Mouse (Mus musculus) layer of hippocampus, postnatal 10 days (tissue): ENCODE results near the gene Lrp8. TPM values are rescaled to one million over a fixed set of nuclear protein-coding genes. Genes with fewer than 3 reads are reported as not detected.

Experiments used
- DNase-seq, 2 experiments: peaks; one replicate each; pipeline ENCODE4 v3.0.0; 2021; ENCODE audit warnings: low spot score in 2 of 2
- total RNA-seq, 2 experiments: library from RNA; stranded (reverse); gene quantifications; 2 replicates each; pipeline ENCODE4 v1.2.3; 2021

Lrp8 gene
- total RNA-seq, 2 experiments from 2014 or later, result 171 TPM

GRCm38 (mm10) chr4:107807796-107808195 lies 5.7 kb downstream of the Lrp8 start:
- DNase-seq, result no peak

GRCm38 (mm10) chr4:107808655-107809054 lies 6.6 kb downstream of the Lrp8 start:
- DNase-seq, result no peak

GRCm38 (mm10) chr4:107811006-107811405 lies 8.9 kb downstream of the Lrp8 start:
- DNase-seq, result no peak

- DNase-seq, result no peak
These were observed 9.8 kb downstream of the Lrp8 start for GRCm38 (mm10) chr4:107811716-107812330.

GRCm38 (mm10) chr4:107812336-107812735 lies 10.3 kb downstream of the Lrp8 start:
- DNase-seq, result no peak

- DNase-seq, result no peak
These were observed 14.4 kb downstream of the Lrp8 start for GRCm38 (mm10) chr4:107816459-107816858.

GRCm38 (mm10) chr4:107817463-107817862 lies 15.4 kb downstream of the Lrp8 start:
- peak; percentile 64 to 69 for DNase-seq

GRCm38 (mm10) chr4:107819990-107820719 lies 18.1 kb downstream of the Lrp8 start:
- no peak for DNase-seq

GRCm38 (mm10) chr4:107820856-107821619 lies 19.0 kb downstream of the Lrp8 start:
- no peak for DNase-seq

GRCm38 (mm10) chr4:107822936-107823411 lies 20.9 kb downstream of the Lrp8 start:
- DNase-seq, result no peak

- no peak for DNase-seq
These were observed 21.4 kb downstream of the Lrp8 start for GRCm38 (mm10) chr4:107823511-107823910.

GRCm38 (mm10) chr4:107828727-107829218 lies 26.7 kb downstream of the Lrp8 start:
- DNase-seq, result peak; percentile 72 to 78

GRCm38 (mm10) chr4:107829675-107830074 lies 27.6 kb downstream of the Lrp8 start:
- DNase-seq, result no peak

GRCm38 (mm10) chr4:107830189-107830588 lies 28.1 kb downstream of the Lrp8 start:
- no peak for DNase-seq

- DNase-seq, result no peak
These were observed 28.8 kb downstream of the Lrp8 start for GRCm38 (mm10) chr4:107830821-107831221.

- DNase-seq, result no peak
These were observed 29.6 kb downstream of the Lrp8 start for GRCm38 (mm10) chr4:107831678-107832077.

- DNase-seq, result no peak
These were observed 31.5 kb downstream of the Lrp8 start for GRCm38 (mm10) chr4:107833525-107833924.

- no peak for DNase-seq
These were observed 32.7 kb downstream of the Lrp8 start for GRCm38 (mm10) chr4:107834643-107835314.

- no peak for DNase-seq
These were observed 33.4 kb downstream of the Lrp8 start for GRCm38 (mm10) chr4:107835508-107835909.

GRCm38 (mm10) chr4:107836758-107837157 lies 34.7 kb downstream of the Lrp8 start:
- peak; percentile 77 to 81 for DNase-seq

GRCm38 (mm10) chr4:107837910-107838309 lies 35.8 kb downstream of the Lrp8 start:
- DNase-seq, result no peak
